Mouse (Mus musculus) C2C12 (cell line): ENCODE data around the gene Fabp3. TPM values are rescaled to one million over a fixed set of nuclear protein-coding genes. Genes with fewer than 3 reads are reported as not detected.

Experiments used
- H3K27me3 ChIP-seq: one replicate; pipeline ENCODE4 v1.6.1; 2011; ENCODE audit not compliant: control insufficient read depth, insufficient read depth, insufficient read length
- H3K36me3 ChIP-seq: one replicate; pipeline ENCODE4 v1.6.1; 2011; ENCODE audit not compliant: control insufficient read depth, insufficient read depth
- H3K4me3 ChIP-seq: one replicate; pipeline ENCODE4 v1.5.1; 2011; ENCODE audit warnings: mild to moderate bottlenecking, control low read depth; ENCODE audit not compliant: poor library complexity, insufficient read depth, severe bottlenecking
- H3K79me2 ChIP-seq: one replicate; pipeline ENCODE4 v1.6.1; 2011; ENCODE audit not compliant: control insufficient read depth, insufficient read depth
- H3K79me3 ChIP-seq: one replicate; pipeline ENCODE4 v1.6.1; 2011; ENCODE audit warnings: low read depth, control low read depth
- H3ac ChIP-seq: one replicate; pipeline ENCODE3; 2011; ENCODE audit warnings: low read depth; ENCODE audit not compliant: control insufficient read depth, insufficient read length
- CEBPB ChIP-seq: IDR thresholded peaks from one replicate; pipeline ENCODE4 v1.6.1; 2011; ENCODE audit warnings: low read depth, mild to moderate bottlenecking, control low read depth, moderate library complexity
- CTCF ChIP-seq: IDR thresholded peaks from one replicate; pipeline ENCODE4 v1.5.1; 2011; ENCODE audit not compliant: control insufficient read depth, insufficient read depth, insufficient read length
- FOSL1 ChIP-seq: IDR thresholded peaks from one replicate; pipeline ENCODE4 v1.8.0; 2011; ENCODE audit warnings: mild to moderate bottlenecking, low read length; ENCODE audit not compliant: poor library complexity, insufficient read depth, severe bottlenecking
- MAX ChIP-seq: IDR thresholded peaks from one replicate; pipeline ENCODE4 v1.6.1; 2011; ENCODE audit warnings: mild to moderate bottlenecking, control low read depth
- MYOD1 ChIP-seq: IDR thresholded peaks from one replicate; pipeline ENCODE4 v1.6.1; 2011; ENCODE audit warnings: low read depth; ENCODE audit not compliant: control insufficient read depth, insufficient read length
- MYOG ChIP-seq: IDR thresholded peaks from one replicate; pipeline ENCODE4 v1.6.1; 2011; ENCODE audit not compliant: control insufficient read depth, insufficient read length; ENCODE audit errors: extremely low read depth
- USF1 ChIP-seq: IDR thresholded peaks from one replicate; pipeline ENCODE4 v1.6.1; 2011; ENCODE audit warnings: low read depth, mild to moderate bottlenecking, control low read depth, moderate library complexity
- polyA plus RNA-seq: library from polyadenylated mRNA; unstranded; fragments of >200 nt; fragmentation: generic; extraction: Trizol; gene quantifications from one replicate; pipeline ENCODE4 v1.2.1, GENCODE M21; 2012; ENCODE audit warnings: missing spikeins

The Fabp3 gene
- polyA plus RNA-seq, 1 experiment: 14.5 TPM

DNA sequence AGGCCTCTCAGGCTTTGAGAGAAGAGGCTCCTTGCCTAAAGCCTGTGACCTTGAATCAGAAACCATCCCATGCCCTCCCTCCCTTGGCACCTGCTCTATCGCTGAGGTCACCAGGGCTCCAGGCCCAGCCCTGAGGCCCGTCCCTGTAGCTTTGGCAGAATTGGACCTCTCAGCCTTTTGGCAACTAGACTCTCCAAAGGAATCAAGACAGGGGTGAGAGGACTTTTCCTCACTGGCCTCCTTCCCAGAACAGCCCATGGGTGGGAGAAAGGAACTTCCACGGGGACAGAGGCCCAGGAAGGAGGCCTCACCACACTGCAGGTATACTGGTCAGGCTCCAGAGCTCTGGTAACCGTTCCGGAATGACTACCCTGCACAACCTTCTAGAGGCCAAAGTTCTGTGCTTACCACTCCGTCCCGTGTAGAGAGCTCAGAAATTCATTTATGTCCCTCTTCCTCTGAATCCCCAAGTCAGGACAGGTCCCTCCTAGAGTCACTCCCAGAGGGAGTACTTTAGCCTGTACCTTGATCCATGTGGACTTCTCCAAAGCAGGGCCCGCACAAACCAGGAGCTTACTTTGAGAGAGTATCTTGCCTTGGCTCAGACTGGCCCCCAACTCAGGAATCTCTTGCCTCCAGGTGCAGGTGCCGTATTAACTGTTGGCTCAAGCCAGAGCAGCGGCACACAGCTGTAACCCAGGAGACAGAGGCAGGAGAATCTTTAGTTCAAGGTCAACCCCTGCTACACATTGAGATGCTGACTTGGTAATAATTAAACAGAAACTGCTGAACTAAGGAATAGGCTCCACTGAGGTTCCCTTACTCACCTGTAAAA, 1.4 kb upstream of the Fabp3 start:
- no peak overlapping the region for H3ac ChIP-seq
- no peaks in the 10 kb centered on the region for H3K36me3 ChIP-seq
- H3K79me2 ChIP-seq: no peaks in the 10 kb centered on the region
- no peaks in the 10 kb centered on the region for H3K27me3 ChIP-seq
- no peak for TF ChIP-seq USF1
- TF ChIP-seq CEBPB: no peak
- TF ChIP-seq MYOD1: no peak
- no peak for TF ChIP-seq CTCF
- TF ChIP-seq MAX: no peak
- TF ChIP-seq MYOG: no peak
- no peak for TF ChIP-seq FOSL1
- H3K4me3 ChIP-seq: no peak overlapping the region
- no peaks in the 10 kb centered on the region for H3K79me3 ChIP-seq

DNA sequence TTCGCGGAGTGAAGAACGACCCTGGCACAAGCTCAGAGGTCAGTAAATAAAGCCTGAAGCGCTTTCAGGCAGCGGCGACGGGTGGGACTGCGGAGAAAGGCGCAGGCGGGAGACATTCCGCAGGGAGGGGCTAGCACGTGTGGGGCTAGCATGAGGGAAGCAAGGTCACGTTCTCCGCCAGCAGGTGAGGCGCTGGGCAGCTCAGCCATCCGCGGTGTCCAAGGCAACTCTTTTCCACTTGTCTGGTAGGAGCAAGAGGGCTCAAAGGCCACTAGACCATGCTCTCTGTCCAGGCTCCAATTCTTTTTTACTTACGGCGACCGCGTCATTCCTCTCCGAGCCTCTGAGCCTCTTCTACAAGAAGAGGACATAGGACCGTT, 554 bp upstream of the Fabp3 start:
- H3K36me3 ChIP-seq: no peaks in the 10 kb centered on the region
- no peaks in the 10 kb centered on the region for H3K79me2 ChIP-seq
- no peak overlapping the region for H3ac ChIP-seq
- H3K27me3 ChIP-seq: no peaks in the 10 kb centered on the region
- no peak overlapping the region for H3K4me3 ChIP-seq
- TF ChIP-seq CEBPB (no peak), FOSL1 (no peak), USF1 (no peak), CTCF (no peak), MYOD1 (no peak), MYOG (no peak)
- no peaks in the 10 kb centered on the region for H3K79me3 ChIP-seq

DNA sequence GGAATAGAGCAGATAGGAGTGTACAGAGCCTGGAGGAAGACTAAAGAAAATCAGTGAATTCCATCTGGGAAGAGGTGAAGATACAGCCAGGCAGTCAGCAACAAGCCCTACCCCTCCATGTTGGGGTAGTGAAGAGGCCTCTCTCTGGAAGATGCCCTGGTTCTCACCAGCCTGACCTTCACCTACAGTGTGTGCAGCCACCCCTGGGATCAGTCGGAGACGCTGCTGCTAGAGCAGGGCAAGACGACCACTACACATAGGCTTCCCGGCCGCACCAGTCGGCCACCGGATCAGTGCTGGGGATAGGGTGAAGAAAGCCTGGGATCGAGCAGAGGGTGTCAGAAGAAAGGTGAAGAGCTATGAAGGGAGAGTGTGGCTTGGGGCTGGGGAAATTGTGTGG, 859 bp downstream of the Fabp3 start:
- Histone ChIP-seq H3K4me3 (no peak overlapping the region), H3K27me3 (no peaks in the 10 kb centered on the region), H3ac (no peak overlapping the region), H3K79me2 (no peaks in the 10 kb centered on the region), H3K36me3 (no peaks in the 10 kb centered on the region), H3K79me3 (no peaks in the 10 kb centered on the region)
- TF ChIP-seq USF1 (no peak), MYOD1 (no peak)

- Histone ChIP-seq H3ac (no peak overlapping the region), H3K27me3 (no peaks in the 10 kb centered on the region), H3K36me3 (peaks cover 7% of the 10 kb centered on the region), H3K79me2 (no peaks in the 10 kb centered on the region), H3K79me3 (no peaks in the 10 kb centered on the region), H3K4me3 (no peak overlapping the region)
- TF ChIP-seq USF1 (no peak), MYOD1 (no peak), CTCF (no peak), CEBPB (no peak), MYOG (no peak), FOSL1 (no peak), MAX (no peak)
Observed at GRCm38 (mm10) chr4:130312526-130312925, 4.1 kb downstream of the Fabp3 start.

DNA sequence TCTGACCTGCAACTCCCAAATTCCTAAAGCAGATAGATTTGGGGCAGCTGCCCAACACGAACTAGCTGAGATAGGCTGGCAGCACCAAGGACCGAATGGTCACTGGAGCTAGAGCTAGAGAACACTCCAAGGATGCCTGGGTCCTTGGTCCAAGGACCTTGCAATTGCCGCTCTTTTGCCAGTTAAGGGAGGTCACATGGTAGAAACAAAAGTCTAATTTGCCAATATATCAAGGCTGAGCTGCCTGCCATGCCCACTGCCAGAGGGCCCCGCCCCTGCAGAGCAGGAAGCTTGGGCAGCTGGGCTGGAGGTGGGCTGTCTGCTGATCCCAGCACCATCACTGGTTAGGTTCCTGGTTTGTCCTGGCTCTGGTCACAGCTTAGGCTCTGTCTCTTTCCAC, 5.2 kb downstream of the Fabp3 start:
- H3K79me2 ChIP-seq: no peaks in the 10 kb centered on the region
- H3K36me3 ChIP-seq: peaks cover 7% of the 10 kb centered on the region
- no peak for TF ChIP-seq USF1
- TF ChIP-seq CEBPB: no peak
- no peak for TF ChIP-seq FOSL1
- no peak for TF ChIP-seq MAX
- no peak for TF ChIP-seq CTCF
- no peak for TF ChIP-seq MYOD1
- TF ChIP-seq MYOG: no peak
- no peaks in the 10 kb centered on the region for H3K27me3 ChIP-seq
- H3K79me3 ChIP-seq: no peaks in the 10 kb centered on the region
- no peak overlapping the region for H3ac ChIP-seq
- no peak overlapping the region for H3K4me3 ChIP-seq
